Mouse (Mus musculus) lung, adult 2 months (tissue): ENCODE measurements around the gene Gpr3.

Experiments used
- CTCF ChIP-seq: fragments of 200-500 bp; IDR thresholded peaks from 2 replicates; pipeline ENCODE4 v1.5.1; 2011; ENCODE audit warnings: mild to moderate bottlenecking, low read length, control low read depth; ENCODE audit not compliant: insufficient read depth
- POLR2A ChIP-seq: fragments of 200-500 bp; IDR thresholded peaks from 2 replicates; pipeline ENCODE4 v1.6.1; 2011; ENCODE audit warnings: low read depth, mild to moderate bottlenecking, control low read depth, low read length, borderline replicate concordance; ENCODE audit errors: extremely low read depth

- TF ChIP-seq CTCF = no peak
- no peak for TF ChIP-seq POLR2A
Measured at GRCm38 (mm10) chr4:133203591-133203990, 8.7 kb downstream of the Gpr3 start.
